Mouse (Mus musculus) CH12.LX (cell line): ENCODE results near the gene Nfia.

ENCODE experiments used
- MXI1 ChIP-seq: IDR thresholded peaks from 2 replicates; pipeline ENCODE4 v1.6.1; 2011; ENCODE audit warnings: mild to moderate bottlenecking, low read depth, low read length, improper control_type of control experiment
- RCOR1 ChIP-seq: conservative IDR thresholded peaks from 2 replicates; pipeline ENCODE4 v1.6.1; 2012; ENCODE audit warnings: low read depth, mild to moderate bottlenecking, inconsistent platforms, low read length, improper control_type of control experiment

DNA sequence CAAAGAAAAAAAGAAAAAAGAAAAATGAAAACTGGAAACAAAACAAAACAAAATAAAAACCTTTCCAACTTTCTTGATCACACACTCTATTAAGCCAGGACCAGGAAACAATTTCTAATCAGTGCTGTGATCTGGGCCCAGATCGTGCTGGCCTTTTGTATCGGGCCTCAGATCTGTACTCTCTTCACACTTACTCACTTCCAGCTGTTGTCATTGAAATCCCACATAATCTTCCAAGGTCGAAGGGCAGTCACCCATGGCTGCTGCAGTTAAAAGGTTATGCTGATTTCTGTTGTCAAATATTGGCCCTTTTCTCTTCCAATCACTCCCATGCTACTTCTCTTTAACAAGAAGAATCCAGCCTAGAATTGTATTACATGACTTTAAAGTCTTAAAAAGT, 219.3 kb downstream of the Nfia start:
- no peak for TF ChIP-seq MXI1
- TF ChIP-seq RCOR1 = no peak
